Mouse (Mus musculus): ENCODE results near the gene Izumo1r. TPM values are rescaled to one million over a fixed set of nuclear protein-coding genes. Genes with fewer than 3 reads are reported as not detected.
"Not testable (repeated sequence)": the region's sequence is repeated elsewhere in the genome, so short reads cannot be mapped to it uniquely, and the experiment has no call there.

The Izumo1r gene
- polyA plus RNA-seq, 1 experiment = 1.5 TPM

DNA sequence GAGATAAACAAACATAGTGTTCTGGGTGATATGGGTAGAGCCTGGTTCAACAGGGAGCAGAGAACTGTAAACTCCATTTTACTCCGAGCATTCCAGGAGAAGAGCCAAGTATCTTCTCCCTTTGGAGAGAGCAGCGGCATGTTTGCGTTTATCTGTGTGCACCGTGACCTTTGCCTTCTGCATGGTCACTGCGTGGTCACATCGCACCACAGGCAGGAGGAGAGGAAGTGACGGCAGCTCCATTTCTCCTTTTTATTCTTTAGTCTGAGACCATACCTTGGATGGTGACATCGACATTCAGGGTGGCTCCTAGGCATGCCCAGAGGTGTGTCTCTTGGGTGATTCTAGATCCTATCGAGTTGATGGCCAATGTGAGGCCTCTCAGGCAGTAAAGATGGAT is 10.4 kb downstream of the Izumo1r start:
- WGBS = 60% methylated on average over 9 of the region's 9 CpGs
- no peaks in the 10 kb centered on the region for H3K4me1 ChIP-seq (ENCODE audit: control insufficient read depth, insufficient read depth, low read length)
- no peak for DNase-seq
- TF ChIP-seq POLR2A (IDR thresholded peaks at IDR 0.05; ENCODE audit: borderline replicate concordance, extremely low read depth, low read depth, low read length) (no peak), CTCF (IDR thresholded peaks at IDR 0.05; ENCODE audit: insufficient read depth, low read length) (no peak)
- H3K4me3 ChIP-seq (replicated peaks; ENCODE audit: extremely low read depth, low read depth, low read length) = no peak overlapping the region

DNA sequence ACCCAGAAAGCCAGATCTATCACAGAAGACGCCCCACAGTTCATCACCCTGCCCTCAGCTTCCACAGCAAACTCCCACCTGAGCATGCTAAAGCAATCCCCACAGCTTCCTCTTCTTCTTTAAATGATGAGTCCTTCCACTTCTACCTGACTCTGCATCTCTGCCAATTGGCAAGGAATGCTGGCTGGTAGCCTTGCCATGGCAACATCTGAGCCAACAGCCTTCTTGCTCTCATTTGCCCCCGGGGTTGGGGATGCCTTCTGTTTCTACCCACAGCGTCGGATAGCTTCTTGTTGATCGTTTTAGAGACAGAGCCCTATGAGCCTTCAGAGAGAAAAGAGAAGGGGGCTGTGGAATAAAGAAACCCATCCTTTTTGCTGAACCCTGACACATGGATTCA is 11.9 kb downstream of the Izumo1r start:
- 87% methylated on average over 5 of the region's 5 CpGs for WGBS
- Histone ChIP-seq H3K4me3 (replicated peaks; ENCODE audit: extremely low read depth, low read depth, low read length) (no peak overlapping the region), H3K4me1 (ENCODE audit: control insufficient read depth, insufficient read depth, low read length) (no peaks in the 10 kb centered on the region)
- TF ChIP-seq POLR2A (IDR thresholded peaks at IDR 0.05; ENCODE audit: borderline replicate concordance, extremely low read depth, low read depth, low read length) (no peak), CTCF (IDR thresholded peaks at IDR 0.05; ENCODE audit: insufficient read depth, low read length) (no peak)
- no peak for DNase-seq

DNA sequence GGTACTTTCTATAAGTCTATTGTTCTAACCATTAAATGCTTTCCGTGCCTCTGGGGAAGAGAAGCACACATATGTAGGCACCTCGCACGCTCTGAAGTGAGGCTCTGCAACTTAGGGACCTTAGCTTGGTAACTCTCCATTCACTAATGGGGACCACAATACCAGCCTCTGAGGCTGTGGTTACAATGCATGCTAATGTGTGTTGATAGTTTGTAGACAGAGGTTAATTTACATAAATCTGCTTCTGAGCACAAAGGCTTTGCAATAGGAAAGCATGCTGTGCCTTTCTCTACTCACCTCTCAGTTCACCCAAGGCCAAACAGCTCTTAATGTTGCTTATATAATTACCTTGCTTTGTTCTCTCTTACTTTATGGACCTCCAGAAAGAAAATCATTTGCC is 13.1 kb downstream of the Izumo1r start:
- Histone ChIP-seq H3K4me1 (ENCODE audit: control insufficient read depth, insufficient read depth, low read length) (no peaks in the 10 kb centered on the region), H3K4me3 (replicated peaks; ENCODE audit: extremely low read depth, low read depth, low read length) (no peak overlapping the region)
- whole genome bisulfite sequencing = 89% methylated on average over 3 of the region's 3 CpGs
- no peak for DNase-seq
- no peak for TF ChIP-seq CTCF (IDR thresholded peaks at IDR 0.05; ENCODE audit: insufficient read depth, low read length)
- TF ChIP-seq POLR2A (IDR thresholded peaks at IDR 0.05; ENCODE audit: borderline replicate concordance, extremely low read depth, low read depth, low read length) = no peak

DNA sequence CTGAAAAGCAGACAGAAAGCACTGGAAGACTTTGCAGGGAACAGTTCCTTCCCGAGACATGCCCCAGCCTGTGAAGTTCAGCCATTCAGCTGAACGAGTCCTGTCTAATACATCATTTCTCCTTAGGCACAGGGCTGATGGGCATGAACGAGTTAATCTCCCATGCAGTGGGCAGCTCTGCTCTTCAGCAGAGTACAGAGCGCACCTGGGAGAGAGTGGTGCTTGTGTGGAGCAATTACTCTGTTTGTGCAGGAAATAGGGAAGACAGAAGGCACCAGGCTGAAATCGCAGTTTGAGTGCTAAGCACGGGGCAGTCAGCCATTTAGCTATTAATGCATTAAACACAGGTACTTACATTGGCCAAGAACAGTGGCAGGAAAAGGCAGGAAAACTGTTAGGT is 15.1 kb downstream of the Izumo1r start:
- WGBS = 55% methylated on average over 6 of the region's 6 CpGs
- Histone ChIP-seq H3K4me3 (replicated peaks; ENCODE audit: extremely low read depth, low read depth, low read length) (no peak overlapping the region), H3K4me1 (ENCODE audit: control insufficient read depth, insufficient read depth, low read length) (peaks cover 4% of the 10 kb centered on the region; the same call in 1 of the 2 replicates)
- DNase-seq = no peak
- TF ChIP-seq CTCF (IDR thresholded peaks at IDR 0.05; ENCODE audit: insufficient read depth, low read length) = no peak
- TF ChIP-seq POLR2A (IDR thresholded peaks at IDR 0.05; ENCODE audit: borderline replicate concordance, extremely low read depth, low read depth, low read length) = no peak

DNA sequence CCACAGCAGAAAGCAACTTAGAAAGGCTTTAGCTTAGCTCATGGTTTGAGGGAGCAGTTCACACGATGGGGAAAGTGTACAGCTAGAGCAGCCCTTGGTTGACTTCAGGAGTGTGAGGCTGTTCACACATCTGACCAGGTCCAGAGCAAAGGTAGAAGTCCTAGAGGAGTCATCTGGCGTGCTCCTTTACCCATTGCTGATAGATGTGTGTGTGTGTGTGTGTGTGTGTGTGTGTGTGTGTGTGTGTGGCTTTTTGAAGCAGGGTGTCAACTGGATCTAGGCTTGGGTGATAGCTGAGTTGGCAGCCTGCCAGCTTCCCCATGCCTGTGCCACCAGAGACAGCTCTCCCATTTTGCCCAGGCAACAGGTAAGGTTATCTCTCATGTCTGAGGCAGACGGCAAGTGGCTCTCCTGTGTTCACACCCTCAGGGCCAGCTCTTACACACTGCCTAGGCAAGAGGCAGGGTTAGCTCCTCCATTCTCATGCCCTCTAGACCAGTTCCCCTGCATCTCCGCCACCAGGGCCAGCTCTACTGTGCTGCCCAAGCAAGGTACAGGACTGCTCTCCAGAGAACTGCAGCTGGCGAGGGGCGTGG is 15.9 kb downstream of the Izumo1r start:
- TF ChIP-seq CTCF (IDR thresholded peaks at IDR 0.05; ENCODE audit: insufficient read depth, low read length) = no peak
- no peak for TF ChIP-seq POLR2A (IDR thresholded peaks at IDR 0.05; ENCODE audit: borderline replicate concordance, extremely low read depth, low read depth, low read length)
- no peak for DNase-seq
- Histone ChIP-seq H3K4me1 (ENCODE audit: control insufficient read depth, insufficient read depth, low read length) (peaks cover 4% of the 10 kb centered on the region; the same call in 1 of the 2 replicates), H3K4me3 (replicated peaks; ENCODE audit: extremely low read depth, low read depth, low read length) (no peak overlapping the region)
- WGBS = 80% methylated on average over 6 of the region's 6 CpGs

DNA sequence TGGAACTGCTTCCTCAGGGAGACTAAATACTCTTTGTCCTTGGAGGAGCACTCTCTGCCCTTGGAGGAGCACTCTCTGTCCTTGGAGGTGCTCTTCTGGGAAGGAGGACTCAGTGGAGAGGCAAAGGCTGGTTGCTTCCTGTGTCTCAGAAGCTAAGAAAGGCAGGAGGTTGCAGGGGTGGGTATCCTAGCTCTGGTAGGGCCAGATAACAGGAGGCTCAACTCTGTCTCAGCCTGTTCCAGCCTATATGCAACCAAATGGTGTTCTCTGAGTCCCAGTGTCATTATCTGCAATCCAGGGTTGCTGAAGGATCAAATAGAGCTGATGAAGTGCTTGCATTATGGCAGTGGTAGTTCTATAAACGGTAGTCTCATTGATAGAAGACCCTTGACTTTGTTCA is 17.8 kb downstream of the Izumo1r start:
- Histone ChIP-seq H3K4me3 (replicated peaks; ENCODE audit: extremely low read depth, low read depth, low read length) (no peak overlapping the region), H3K4me1 (ENCODE audit: control insufficient read depth, insufficient read depth, low read length) (peaks cover 4% of the 10 kb centered on the region; the same call in 1 of the 2 replicates)
- TF ChIP-seq CTCF (IDR thresholded peaks at IDR 0.05; ENCODE audit: insufficient read depth, low read length) (no peak), POLR2A (IDR thresholded peaks at IDR 0.05; ENCODE audit: borderline replicate concordance, extremely low read depth, low read depth, low read length) (no peak)
- 56% methylated on average over 1 of the region's 1 CpGs for WGBS
- no peak for DNase-seq

DNA sequence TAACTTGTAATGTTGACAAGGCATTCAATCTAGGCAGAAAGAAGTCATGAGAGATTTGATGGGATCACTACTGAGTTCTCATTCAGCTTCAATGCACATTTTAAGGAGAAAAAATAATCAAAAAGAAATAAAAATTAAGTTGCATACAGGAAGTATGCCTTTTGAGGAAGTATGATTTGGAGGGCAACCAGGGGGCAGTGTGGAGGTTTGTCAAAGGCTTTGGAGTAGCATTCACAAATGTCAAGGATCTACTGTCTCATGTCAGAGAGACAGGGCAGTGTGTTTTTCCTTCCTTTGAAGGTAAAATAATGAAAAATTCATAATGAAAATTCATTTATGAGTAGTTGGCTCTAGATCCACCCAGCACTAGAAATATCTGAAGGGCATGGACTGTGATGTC is 18.6 kb downstream of the Izumo1r start:
- no peak for DNase-seq
- no peak overlapping the region for H3K4me3 ChIP-seq (replicated peaks; ENCODE audit: extremely low read depth, low read depth, low read length)
- H3K4me1 ChIP-seq (ENCODE audit: control insufficient read depth, insufficient read depth, low read length) = peaks cover 4% of the 10 kb centered on the region; the same call in 1 of the 2 replicates
- TF ChIP-seq POLR2A (IDR thresholded peaks at IDR 0.05; ENCODE audit: borderline replicate concordance, extremely low read depth, low read depth, low read length) (no peak), CTCF (IDR thresholded peaks at IDR 0.05; ENCODE audit: insufficient read depth, low read length) (no peak)

DNA sequence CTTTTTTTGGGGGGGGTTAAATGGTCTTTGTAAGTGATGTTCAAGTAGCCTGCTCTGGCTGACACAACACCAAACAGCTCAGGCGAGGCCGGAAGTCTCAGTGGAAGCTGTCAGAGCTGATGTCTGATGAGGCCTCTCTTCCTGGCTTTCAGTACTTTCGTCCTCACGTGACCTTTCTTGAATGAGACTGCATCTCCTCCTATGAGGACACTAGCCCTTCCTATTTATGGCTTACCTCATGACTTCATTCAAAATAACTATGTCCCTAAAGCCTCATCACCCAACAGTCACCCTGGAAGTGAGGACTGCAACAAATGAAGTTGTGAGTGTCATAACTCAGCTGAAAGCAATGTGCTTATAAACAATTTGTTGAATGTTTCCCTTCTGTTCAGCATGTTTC is 19.1 kb downstream of the Izumo1r start:
- peaks cover 4% of the 10 kb centered on the region; the same call in 1 of the 2 replicates for H3K4me1 ChIP-seq (ENCODE audit: control insufficient read depth, insufficient read depth, low read length)
- no peak for DNase-seq
- no peak for TF ChIP-seq POLR2A (IDR thresholded peaks at IDR 0.05; ENCODE audit: borderline replicate concordance, extremely low read depth, low read depth, low read length)
- TF ChIP-seq CTCF (IDR thresholded peaks at IDR 0.05; ENCODE audit: insufficient read depth, low read length) = no peak
- no peak overlapping the region for H3K4me3 ChIP-seq (replicated peaks; ENCODE audit: extremely low read depth, low read depth, low read length)
- 22% methylated on average over 4 of the region's 4 CpGs for WGBS

DNA sequence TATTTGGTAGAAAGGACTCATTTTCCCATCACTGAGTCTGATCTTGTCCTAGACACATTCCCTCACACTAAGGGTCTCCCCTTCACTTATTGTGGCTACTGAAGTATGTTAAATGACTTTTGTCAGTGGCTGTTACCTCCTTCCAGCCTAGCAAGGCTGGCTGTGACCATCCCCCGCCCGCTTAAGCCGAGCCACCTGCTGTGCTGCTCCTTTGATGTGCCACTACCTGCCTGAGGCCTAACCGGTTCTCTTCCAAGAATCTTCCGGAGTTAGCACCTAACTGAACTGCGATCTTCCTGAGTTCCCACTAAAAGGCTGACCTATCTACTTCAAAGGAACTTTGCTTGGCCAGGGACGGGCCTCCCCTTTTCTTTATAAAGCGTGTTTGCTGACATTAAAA is 27.2 kb downstream of the Izumo1r start:
- WGBS = 47% methylated on average over 8 of the region's 8 CpGs
- DNase-seq; H3K4me1 ChIP-seq (ENCODE audit: control insufficient read depth, insufficient read depth, low read length): not testable (repeated sequence)

DNA sequence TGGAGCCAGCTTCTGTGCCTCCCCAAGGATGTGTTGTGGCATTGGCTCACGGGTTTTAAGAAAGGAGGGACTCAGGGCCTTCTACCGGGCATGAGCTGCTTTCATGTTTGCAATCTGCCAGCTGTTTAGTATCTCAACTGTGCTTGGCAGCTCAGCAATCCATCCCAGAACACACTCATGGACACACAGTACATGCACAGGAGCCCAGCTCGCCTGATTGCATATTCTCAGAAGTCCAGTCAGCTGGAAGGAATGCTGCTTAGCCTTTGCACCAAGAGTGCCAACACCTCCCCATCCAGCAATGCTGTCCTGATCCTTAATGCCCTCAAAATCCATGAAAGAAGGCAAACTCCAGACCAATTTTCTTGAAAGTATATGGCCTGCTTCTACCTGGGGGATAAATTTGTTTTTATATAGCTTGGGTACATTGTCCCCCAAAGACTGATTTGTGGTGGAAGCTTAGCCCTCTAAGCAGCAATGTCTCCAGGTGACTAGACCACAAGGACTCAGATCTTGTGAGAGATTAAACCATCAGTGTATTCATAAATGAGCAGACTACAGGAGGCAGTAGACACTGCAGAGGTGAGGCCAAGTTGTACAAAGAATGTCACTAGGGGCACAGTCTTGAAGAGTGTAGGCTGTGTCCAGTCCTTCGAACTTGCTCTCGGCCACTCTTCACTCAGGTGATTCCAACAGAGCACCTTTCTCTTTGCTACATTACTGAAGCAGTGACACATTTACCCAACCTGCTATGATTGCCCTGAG is 27.8 kb downstream of the Izumo1r start:
- Histone ChIP-seq H3K4me3 (replicated peaks; ENCODE audit: extremely low read depth, low read depth, low read length) (no peak overlapping the region), H3K4me1 (ENCODE audit: control insufficient read depth, insufficient read depth, low read length) (no peaks in the 10 kb centered on the region)
- WGBS = 69% methylated on average over 5 of the region's 5 CpGs
- TF ChIP-seq POLR2A (IDR thresholded peaks at IDR 0.05; ENCODE audit: borderline replicate concordance, extremely low read depth, low read depth, low read length) (no peak), CTCF (IDR thresholded peaks at IDR 0.05; ENCODE audit: insufficient read depth, low read length) (no peak)
- no peak for DNase-seq

More for the DNA sequence above, 27.2 kb downstream of the Izumo1r start:
- H3K4me3 ChIP-seq (replicated peaks; ENCODE audit: extremely low read depth, low read depth, low read length) = not testable (repeated sequence)

Data from lung, adult 2 months (tissue).